Mouse (Mus musculus): ENCODE results near the gene Rbm28. TPM values are rescaled to one million over a fixed set of nuclear protein-coding genes. Genes with fewer than 3 reads are reported as not detected.

Gene Rbm28
- polyA plus RNA-seq, 1 experiment from 2014 or later: 43.1 TPM

DNA sequence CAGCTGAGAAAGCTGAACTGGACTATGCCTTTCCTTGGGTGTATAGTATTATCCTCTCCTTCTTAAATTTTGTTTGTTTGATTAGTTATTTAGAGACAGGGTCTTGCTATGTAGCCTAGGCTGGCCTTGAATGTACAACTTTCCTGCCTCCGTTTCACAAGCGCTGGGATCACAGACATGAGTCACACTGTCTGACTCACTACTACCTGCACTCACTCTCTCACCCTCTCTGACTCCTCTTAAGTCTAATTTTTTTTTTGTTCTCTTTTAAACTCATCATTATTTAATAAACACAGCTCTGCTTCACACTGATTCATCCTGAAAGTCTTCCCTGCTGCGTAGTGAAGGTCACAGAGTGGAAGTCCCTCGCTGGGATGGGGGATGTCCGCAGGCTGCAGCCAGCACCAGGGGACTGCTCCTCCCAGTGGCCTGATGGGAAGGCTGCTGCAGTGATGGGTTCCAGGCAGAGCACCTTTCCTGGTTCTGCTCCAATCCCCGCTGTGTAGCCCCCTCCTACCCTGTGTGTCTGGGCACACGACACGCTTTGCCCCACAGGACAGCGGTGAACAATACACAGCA, 81.9 kb downstream of the Rbm28 start:
- Histone ChIP-seq H3K4me3 (ENCODE audit: low read depth, low read length) (no peak overlapping the region), H3K4me1 (ENCODE audit: control insufficient read depth, insufficient read depth, low read length) (no peaks in the 10 kb centered on the region), H3K36me3 (ENCODE audit: control insufficient read depth, insufficient read depth, low read length) (no peaks in the 10 kb centered on the region), H3K4me2 (ENCODE audit: low read length) (no peak overlapping the region), H3K9ac (ENCODE audit: low read depth, low read length) (no peak overlapping the region), H3K27me3 (ENCODE audit: control insufficient read depth, insufficient read depth, low read depth, low read length) (no peaks in the 10 kb centered on the region), H3K9me3 (replicated peaks; ENCODE audit: control insufficient read depth, low read length, poor library complexity, severe bottlenecking) (no peaks in the 10 kb centered on the region), H3K27ac (ENCODE audit: low read length) (no peak overlapping the region)
- WGBS: 44% methylated on average over 9 of the region's 9 CpGs
- ATAC-seq: no peak

DNA sequence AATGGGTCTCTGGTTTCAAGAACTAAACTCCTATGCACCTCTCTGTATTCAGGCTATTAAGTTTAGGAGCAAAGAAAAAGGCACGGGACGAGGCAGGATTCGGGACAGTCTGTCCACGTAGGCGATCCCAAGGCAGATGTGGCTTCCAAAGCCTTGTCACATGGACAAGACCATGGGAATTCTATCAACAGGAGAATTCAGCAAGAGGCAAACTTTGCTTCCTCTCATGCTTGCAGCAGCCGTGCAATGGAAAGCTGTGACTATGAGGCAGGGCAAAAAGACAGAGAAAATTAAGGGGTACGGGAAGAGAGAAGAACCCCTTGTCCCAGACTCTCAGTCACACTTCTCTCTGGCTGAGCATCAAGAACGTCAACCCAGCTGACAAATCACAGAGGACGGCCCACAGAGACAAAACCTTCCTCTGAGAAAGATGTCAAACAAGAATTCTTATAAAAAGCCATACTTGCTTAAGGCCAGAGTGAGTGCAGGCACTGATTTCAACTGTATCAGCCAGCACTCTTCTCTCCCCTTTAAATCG, 82.9 kb downstream of the Rbm28 start:
- no peaks in the 10 kb centered on the region for H3K27me3 ChIP-seq (ENCODE audit: control insufficient read depth, insufficient read depth, low read depth, low read length)
- no peak overlapping the region for H3K27ac ChIP-seq (ENCODE audit: low read length)
- ATAC-seq: no peak
- H3K4me3 ChIP-seq (ENCODE audit: low read depth, low read length): no peak overlapping the region
- no peaks in the 10 kb centered on the region for H3K9me3 ChIP-seq (replicated peaks; ENCODE audit: control insufficient read depth, low read length, poor library complexity, severe bottlenecking)
- no peaks in the 10 kb centered on the region for H3K36me3 ChIP-seq (ENCODE audit: control insufficient read depth, insufficient read depth, low read length)
- no peak overlapping the region for H3K9ac ChIP-seq (ENCODE audit: low read depth, low read length)
- WGBS: 84% methylated on average over 10 of the region's 10 CpGs
- no peaks in the 10 kb centered on the region for H3K4me1 ChIP-seq (ENCODE audit: control insufficient read depth, insufficient read depth, low read length)
- H3K4me2 ChIP-seq (ENCODE audit: low read length): no peak overlapping the region

DNA sequence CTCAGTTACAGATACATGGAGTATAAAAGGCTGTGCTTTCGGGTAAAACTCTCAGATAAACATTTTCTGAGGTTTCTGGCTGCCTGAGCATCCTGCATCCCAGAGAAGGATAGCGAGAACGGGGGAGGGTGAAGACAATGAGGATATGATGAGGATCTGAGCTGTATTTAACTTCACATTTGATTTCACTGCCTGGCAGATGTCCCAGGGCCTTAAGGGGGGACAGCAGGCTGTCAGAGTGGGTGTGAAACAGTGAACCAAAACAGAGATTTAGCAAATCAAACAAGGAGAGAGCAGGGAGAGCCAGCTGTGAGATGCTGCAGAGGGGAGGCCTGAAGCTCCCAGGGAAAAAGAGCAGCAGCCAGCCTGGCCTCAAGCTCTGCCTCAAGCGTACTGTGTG, 85.5 kb downstream of the Rbm28 start:
- Histone ChIP-seq H3K9me3 (replicated peaks; ENCODE audit: control insufficient read depth, low read length, poor library complexity, severe bottlenecking) (no peaks in the 10 kb centered on the region), H3K4me2 (ENCODE audit: low read length) (no peak overlapping the region), H3K27ac (ENCODE audit: low read length) (no peak overlapping the region), H3K27me3 (ENCODE audit: control insufficient read depth, insufficient read depth, low read depth, low read length) (no peaks in the 10 kb centered on the region), H3K9ac (ENCODE audit: low read depth, low read length) (no peak overlapping the region), H3K4me3 (ENCODE audit: low read depth, low read length) (no peak overlapping the region), H3K36me3 (ENCODE audit: control insufficient read depth, insufficient read depth, low read length) (no peaks in the 10 kb centered on the region), H3K4me1 (ENCODE audit: control insufficient read depth, insufficient read depth, low read length) (no peaks in the 10 kb centered on the region)
- no peak for ATAC-seq
- WGBS: 68% methylated on average over 4 of the region's 4 CpGs

DNA sequence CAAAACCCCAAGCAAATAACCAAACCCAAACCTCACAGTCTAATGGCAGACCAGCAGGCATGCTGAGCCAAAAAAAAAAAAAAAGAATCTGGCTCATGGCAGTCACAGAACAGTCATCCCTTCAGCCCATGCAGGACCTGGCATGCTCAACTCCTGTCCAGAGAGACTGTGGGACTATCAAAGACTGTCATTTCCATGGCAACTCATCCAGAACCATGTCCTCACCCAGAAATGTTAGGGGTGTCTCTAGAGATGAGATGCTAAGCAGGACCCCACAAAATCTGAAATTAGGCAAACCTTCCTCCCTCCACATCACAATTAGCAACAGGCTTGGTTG, 90.7 kb downstream of the Rbm28 start:
- H3K4me2 ChIP-seq (ENCODE audit: low read length): no peak overlapping the region
- H3K36me3 ChIP-seq (ENCODE audit: control insufficient read depth, insufficient read depth, low read length): no peaks in the 10 kb centered on the region
- no peak overlapping the region for H3K9ac ChIP-seq (ENCODE audit: low read depth, low read length)
- H3K9me3 ChIP-seq (replicated peaks; ENCODE audit: control insufficient read depth, low read length, poor library complexity, severe bottlenecking): no peaks in the 10 kb centered on the region
- H3K27ac ChIP-seq (ENCODE audit: low read length): no peak overlapping the region
- no peaks in the 10 kb centered on the region for H3K4me1 ChIP-seq (ENCODE audit: control insufficient read depth, insufficient read depth, low read length)
- H3K27me3 ChIP-seq (ENCODE audit: control insufficient read depth, insufficient read depth, low read depth, low read length): no peaks in the 10 kb centered on the region
- no peak for ATAC-seq
- H3K4me3 ChIP-seq (ENCODE audit: low read depth, low read length): no peak overlapping the region

Small RNAs within 50 kb of the gene (microRNA-seq; reads per million reads assigned to microRNA genes)
- not detected for gene Gm24303

Other genes starting within 250 kb of the Rbm28 start
- not detected in 2 replicates for gene Lep, start 104.8 kb downstream of the Rbm28 start, polyA plus RNA-seq (2015; fragmentation: Nextera tagmentation; extraction: Ambion mirVana)
- gene Prrt4, start 14.6 kb upstream of the Rbm28 start, polyA plus RNA-seq (2015; fragmentation: Nextera tagmentation; extraction: Ambion mirVana): 11.4 and 11.6 TPM in 2 replicates
- 63.8 and 70.6 TPM in 2 replicates for gene Impdh1, start 51.4 kb upstream of the Rbm28 start, polyA plus RNA-seq (2015; fragmentation: Nextera tagmentation; extraction: Ambion mirVana)
- 34.8 and 36.4 TPM in 2 replicates for gene Hilpda, start 107.5 kb upstream of the Rbm28 start, polyA plus RNA-seq (2015; fragmentation: Nextera tagmentation; extraction: Ambion mirVana)
- gene Fam71f2, start 114.6 kb upstream of the Rbm28 start, polyA plus RNA-seq (2015; fragmentation: Nextera tagmentation; extraction: Ambion mirVana): 0.60 and 0.80 TPM in 2 replicates
- gene Fam71f1, start 154.1 kb upstream of the Rbm28 start, polyA plus RNA-seq (2015; fragmentation: Nextera tagmentation; extraction: Ambion mirVana): not detected in 2 replicates
- 160 and 163 TPM in 2 replicates for gene Calu, start 183.1 kb upstream of the Rbm28 start, polyA plus RNA-seq (2015; fragmentation: Nextera tagmentation; extraction: Ambion mirVana)
- 0.23 and 0.34 TPM in 2 replicates for gene Opn1sw, start 223.5 kb upstream of the Rbm28 start, polyA plus RNA-seq (2015; fragmentation: Nextera tagmentation; extraction: Ambion mirVana)
- 38.6 and 46.5 TPM in 2 replicates for gene Ccdc136, start 231.3 kb upstream of the Rbm28 start, polyA plus RNA-seq (2015; fragmentation: Nextera tagmentation; extraction: Ambion mirVana)

All from midbrain, embryonic 16.5 days (tissue).